In genomic region chr7:37521407-37521806, GRCm38 (mm10) we compare ENCODE assay signal across 16 mouse cellular contexts.
"Had no signal": no experiment of that assay in that cellular context is flagged by ENCODE, and none has a peak within 500 bp of the region (broad histone marks: within the 10 kb centered on the region; RNA-seq: fewer than 3 reads in every experiment).

No protein-coding gene starts in this region.

- ATAC-seq: hindbrain, postnatal 0 days; intestine, embryonic 16.5 days had no signal

- DNase-seq: gastrocnemius, adult 2 months; gastrocnemius, postnatal 10 days; gastrocnemius, postnatal 25 days; heart, adult 18-20 months; heart, postnatal 10 days; heart, postnatal 4 days; kidney, adult 11 months; kidney, adult 2 months; kidney, adult 9 months; kidney, postnatal 14 days; kidney, postnatal 36 days; layer of hippocampus, adult 9-11 months; liver; liver, embryonic 13.5 days had no signal
